Mouse (Mus musculus) stomach, embryonic 16.5 days (tissue): ENCODE data around the gene F8a. TPM values are rescaled to one million over a fixed set of nuclear protein-coding genes. Genes with fewer than 3 reads are reported as not detected.

Experiments used
- polyA plus RNA-seq: library from polyadenylated mRNA; unstranded; fragments of >200 nt; fragmentation: Nextera tagmentation; extraction: Ambion mirVana; gene quantifications from 2 replicates; pipeline ENCODE4 v1.2.1, GENCODE M21; 2015

Gene F8a
- polyA plus RNA-seq, 1 experiment from 2014 or later, result 14.7 TPM

Other genes with a start within 250 kb of the F8a start
- 25.5 and 32.3 TPM in 2 replicates for gene Zfp185, start 241.0 kb upstream of the F8a start, polyA plus RNA-seq
- 0.10 and 0.17 TPM in 2 replicates for gene Pnma5, start 191.2 kb upstream of the F8a start, polyA plus RNA-seq
- gene Pnma3, start 163.5 kb upstream of the F8a start, polyA plus RNA-seq, result 0.10 and 0.16 TPM in 2 replicates
- 0.97 and 1.0 TPM in 2 replicates for gene Xlr4a, start 145.8 kb upstream of the F8a start, polyA plus RNA-seq
- gene Xlr3a, start 131.2 kb upstream of the F8a start, polyA plus RNA-seq, result 5.6 and 5.7 TPM in 2 replicates
- gene Gm14685, start 111.2 kb upstream of the F8a start, polyA plus RNA-seq, result 0.14 and 0.19 TPM in 2 replicates
- gene Xlr5b, start 79.5 kb upstream of the F8a start, polyA plus RNA-seq, result not detected in 2 replicates
- not detected in 2 replicates for gene DXBay18, start 78.8 kb upstream of the F8a start, polyA plus RNA-seq
- not detected in 2 replicates for gene Spin2d, start 51.3 kb upstream of the F8a start, polyA plus RNA-seq
- gene Xlr3b, start 36.1 kb upstream of the F8a start, polyA plus RNA-seq, result 9.6 and 12.5 TPM in 2 replicates
- gene Xlr4b, start 14.0 kb upstream of the F8a start, polyA plus RNA-seq, result 0.90 and 1.8 TPM in 2 replicates
- gene Xlr4c, start 14.8 kb downstream of the F8a start, polyA plus RNA-seq, result 0.67 and 0.93 TPM in 2 replicates
- not detected in 2 replicates for gene Xlr3c, start 37.1 kb downstream of the F8a start, polyA plus RNA-seq
- gene Xlr5a, start 64.7 kb downstream of the F8a start, polyA plus RNA-seq, result 0.12 and 0.31 TPM in 2 replicates
- not detected in 2 replicates for gene Xlr5c, start 64.7 kb downstream of the F8a start, polyA plus RNA-seq
- not detected in 2 replicates for gene Gm45015, start 108.5 kb downstream of the F8a start, polyA plus RNA-seq
- gene Zfp275, start 114.3 kb downstream of the F8a start, polyA plus RNA-seq, result 13.5 and 14.7 TPM in 2 replicates
- not detected in 2 replicates for gene Gm18336, start 170.4 kb downstream of the F8a start, polyA plus RNA-seq
- 0.11 and 0.30 TPM in 2 replicates for gene Zfp92, start 182.8 kb downstream of the F8a start, polyA plus RNA-seq
- 12.3 and 24.8 TPM in 2 replicates for gene Trex2, start 207.1 kb downstream of the F8a start, polyA plus RNA-seq
- gene Haus7, start 230.8 kb downstream of the F8a start, polyA plus RNA-seq, result 49.6 and 50.9 TPM in 2 replicates